Mouse (Mus musculus) left cerebral cortex, postnatal 14 days (tissue): ENCODE results near the gene Gm20379. TPM values are rescaled to one million over a fixed set of nuclear protein-coding genes. Genes with fewer than 3 reads are reported as not detected.

Experiments used
- DNase-seq, 2 experiments: peaks; one replicate each; pipeline ENCODE4 v3.0.0; 2021 to 2022; ENCODE audit warnings: low spot score in 2 of 2, mixed read lengths in 1 of 2
- intact Hi-C: fragments of 180-260 bp; cut with DNase I; formaldehyde crosslinking; loops from one replicate; pipeline ENCODE4 v1.15.1; 2025
- long read RNA-seq, 2 experiments: library from polyadenylated mRNA; stranded (forward); transcript quantifications; one replicate each; pipeline ENCODE4 v2.0.0; 2021
- total RNA-seq, 2 experiments: library from RNA; stranded (reverse); gene quantifications; 2 replicates each; pipeline ENCODE4 v1.2.3; 2021

Gene Gm20379
- not detected for total RNA-seq
- long read RNA-seq, experiment 1: 0 reads
- long read RNA-seq, experiment 2: 0 reads

DNA sequence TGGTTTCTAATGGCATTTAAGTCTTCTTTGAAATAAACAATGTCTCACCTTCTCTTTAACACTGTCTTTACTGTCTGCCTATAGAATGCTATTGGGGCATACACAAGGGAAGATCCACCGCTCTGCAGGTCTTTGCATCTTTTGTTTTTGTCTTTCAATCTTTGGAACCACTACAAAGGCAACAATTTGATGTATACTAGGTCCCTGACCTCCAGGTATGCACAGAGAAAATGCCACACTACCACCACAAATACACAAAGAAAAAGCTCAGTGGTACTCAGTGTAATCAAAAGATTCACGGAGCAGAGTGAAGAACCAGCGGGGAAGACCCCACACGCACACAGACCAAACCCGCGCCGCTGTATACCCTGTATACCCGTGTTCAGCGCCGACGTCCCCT lies at the start of gene Gm20379:
Gene Gm20379, plus strand, starts transcription at position 301 of the 400 bp plus-strand sequence.
- DNase-seq: no peak
- intact Hi-C loops: no loop called here

DNA sequence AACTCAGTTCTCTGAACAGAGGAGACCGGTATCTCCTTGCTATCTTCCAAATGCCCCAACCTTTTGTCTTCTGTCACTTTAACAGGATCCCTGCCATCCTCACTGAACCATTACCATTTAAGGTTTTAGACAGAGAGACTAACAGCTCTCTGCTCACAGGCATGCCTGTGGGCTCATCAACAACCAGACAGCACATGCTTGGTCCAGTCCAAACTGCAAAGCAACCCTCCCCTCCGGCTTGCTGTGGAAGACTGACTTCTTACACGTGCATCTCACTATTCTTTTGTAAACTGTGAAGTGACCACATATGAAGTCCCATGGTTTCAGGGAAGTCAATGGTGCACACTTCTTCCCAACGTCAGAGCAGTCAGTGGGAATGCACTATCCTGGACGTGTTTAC lies 44.5 kb upstream of the Gm20379 start:
- intact Hi-C loops: no loop called here
- DNase-seq: no peak

DNA sequence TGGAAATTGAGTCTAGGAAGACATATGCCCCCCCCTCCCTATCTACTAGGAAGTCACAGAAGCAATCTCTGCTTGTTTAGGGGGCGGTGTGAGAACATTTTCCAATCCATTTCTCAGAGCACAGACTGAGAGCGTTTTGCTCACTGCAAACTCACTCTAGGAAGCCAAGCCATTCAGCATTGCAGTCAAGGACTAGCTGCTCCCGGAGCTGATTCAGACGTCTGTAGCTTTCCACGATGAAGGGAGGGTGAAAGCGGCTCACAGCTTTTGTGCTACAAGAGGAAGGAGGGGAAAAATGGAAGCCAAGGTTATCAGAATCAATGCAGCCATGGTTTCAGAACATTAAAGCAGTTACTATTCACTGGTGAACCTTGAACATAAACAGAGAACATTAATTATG lies 42.2 kb upstream of the Gm20379 start:
- intact Hi-C loops: no loop called here

DNA sequence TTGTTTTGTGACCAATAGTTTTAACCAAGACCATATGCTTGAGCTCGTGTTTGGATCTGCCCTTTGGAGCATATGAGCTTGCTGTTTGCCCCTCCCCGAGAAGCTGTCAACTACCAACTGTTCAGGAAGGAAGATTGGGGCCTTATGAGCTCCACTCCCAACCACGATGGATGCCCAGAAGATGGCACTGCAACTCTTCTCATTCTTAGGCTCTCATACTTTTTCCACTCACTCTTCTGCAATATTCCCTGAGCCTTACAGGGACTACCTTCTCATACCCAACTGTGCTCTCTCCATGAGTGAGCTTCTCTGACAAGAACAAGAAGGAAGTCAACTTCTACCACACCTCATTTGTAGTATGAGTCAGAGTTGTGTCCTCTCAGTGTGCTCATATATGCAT lies 38.7 kb upstream of the Gm20379 start:
- intact Hi-C loops: no loop called here
- no peak for DNase-seq

More for the DNA sequence above, 42.2 kb upstream of the Gm20379 start:
- DNase-seq: no peak

DNA sequence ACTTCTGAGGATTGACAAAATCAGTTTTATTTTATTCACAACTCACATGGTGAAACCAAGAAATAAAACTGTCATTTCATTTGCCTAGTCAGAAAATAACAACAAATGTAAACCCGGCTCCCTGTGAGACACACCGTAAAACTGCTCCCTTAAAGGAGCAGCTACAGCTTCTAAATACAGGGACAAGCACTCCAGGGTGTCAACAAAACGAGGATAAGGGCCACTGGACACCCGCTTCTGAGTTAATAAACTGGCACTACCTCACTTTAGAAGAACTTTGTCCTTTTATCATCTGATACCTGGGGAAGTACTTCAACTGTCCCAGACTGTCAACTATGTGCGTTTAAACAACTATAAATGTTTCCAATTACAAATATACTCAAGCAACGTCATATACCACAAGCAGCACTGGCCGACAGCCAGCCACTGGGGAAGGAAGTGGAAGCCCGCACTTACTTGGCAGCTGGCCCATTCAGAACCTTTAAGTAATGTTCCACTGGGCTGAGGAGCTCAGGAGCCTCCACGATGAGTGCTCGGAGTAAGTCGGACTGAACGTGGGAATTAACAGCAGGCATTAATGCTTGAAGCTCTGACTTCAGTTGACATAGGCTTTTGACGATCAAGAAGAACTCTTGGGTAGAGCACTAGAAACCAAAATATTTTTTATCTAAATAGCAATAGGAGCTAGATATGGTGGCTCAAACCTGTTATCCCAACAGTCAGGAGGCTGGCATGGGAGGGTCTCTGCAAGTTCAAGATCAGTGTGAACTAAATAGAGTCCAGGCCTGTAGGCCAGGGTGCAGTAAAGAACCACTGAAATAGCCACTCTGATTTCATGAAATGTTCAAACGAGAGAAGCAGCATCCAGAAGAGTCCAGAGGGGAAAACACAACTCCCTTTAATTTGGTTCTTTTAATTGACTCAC lies 31.2 kb upstream of the Gm20379 start:
- DNase-seq: peak; percentile 77 to 79
- intact Hi-C loops: no loop called here

DNA sequence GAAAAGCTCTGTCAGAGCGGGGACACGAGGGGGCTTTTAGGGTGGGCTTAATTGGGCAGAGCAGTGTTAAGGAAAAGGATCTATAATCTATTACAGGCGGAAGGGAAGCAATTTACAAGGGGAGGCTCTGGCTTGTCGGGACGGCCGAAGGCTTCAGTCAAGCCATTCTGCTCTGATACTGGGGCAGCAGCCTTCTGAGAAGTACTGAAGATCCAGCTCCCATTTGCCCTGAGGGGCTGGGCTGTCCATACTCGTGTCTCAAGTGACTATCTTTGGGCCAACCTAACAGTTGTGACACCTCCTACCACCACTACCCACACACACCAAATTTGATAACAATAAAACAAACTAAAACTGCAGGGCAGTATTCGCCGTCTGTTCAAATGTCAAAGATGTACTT lies 30.5 kb upstream of the Gm20379 start:
- DNase-seq: no peak
- intact Hi-C loops: no loop called here

DNA sequence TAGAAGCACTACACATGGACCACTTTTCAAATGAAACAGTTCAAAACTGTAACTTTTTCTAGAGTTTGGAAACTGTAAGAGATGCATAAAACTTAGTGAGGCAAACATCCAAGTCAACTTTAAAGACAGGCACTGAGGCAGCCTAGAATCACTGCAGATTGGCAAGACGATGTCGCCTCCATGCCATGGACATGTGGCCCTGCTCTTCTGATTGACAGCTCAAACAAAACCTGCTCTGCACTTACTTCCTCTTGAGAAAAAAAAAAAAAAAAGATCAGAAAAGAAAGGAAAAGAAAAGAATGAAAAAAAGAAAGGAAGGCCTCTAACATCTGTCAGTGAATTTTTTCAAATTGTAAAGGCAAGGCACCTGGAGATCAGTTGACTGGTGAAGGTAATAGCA lies 28.8 kb upstream of the Gm20379 start:
- intact Hi-C loops: no loop called here

DNA sequence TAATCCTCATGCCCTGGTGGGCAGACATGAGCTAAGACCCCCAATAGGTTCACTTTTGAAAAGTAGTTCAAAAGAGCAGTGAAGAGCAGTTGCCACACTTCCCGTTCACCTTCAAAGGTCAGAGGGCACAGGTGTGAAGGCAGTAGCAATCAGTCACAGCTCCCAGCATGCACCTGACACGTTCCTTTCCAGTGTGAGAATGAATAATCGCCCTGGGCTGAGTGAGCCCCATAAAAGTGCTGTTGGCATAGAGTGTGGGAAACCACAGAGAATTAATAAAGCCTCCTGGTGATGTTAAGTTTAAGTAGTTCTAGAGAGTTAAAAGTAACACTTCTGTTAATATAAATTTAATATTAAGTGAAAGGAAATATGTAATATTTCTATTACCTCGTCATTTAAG lies 14.2 kb upstream of the Gm20379 start:
- DNase-seq: no peak
- intact Hi-C loops: no loop called here

More for the DNA sequence above, 28.8 kb upstream of the Gm20379 start:
- no peak for DNase-seq

DNA sequence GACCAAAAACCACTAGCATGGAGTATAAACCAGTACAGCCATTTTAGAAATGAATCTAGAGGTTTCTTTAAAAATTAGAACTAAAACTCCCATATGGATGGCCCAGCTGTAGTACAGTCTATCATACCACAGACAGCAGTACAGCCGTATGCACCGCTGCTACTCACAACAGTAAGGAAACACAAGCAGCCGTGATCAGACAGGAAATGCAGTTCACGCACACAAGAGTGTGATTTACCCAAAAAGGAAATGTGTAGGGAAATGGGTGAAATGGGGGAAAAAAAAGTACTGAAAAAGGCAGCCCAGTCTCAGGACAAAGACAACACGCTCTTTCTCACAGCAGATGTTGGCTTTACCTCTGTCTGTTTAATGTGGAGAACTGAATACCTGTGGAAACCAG lies 11.9 kb upstream of the Gm20379 start:
- no peak for DNase-seq
- intact Hi-C loops: no loop called here

DNA sequence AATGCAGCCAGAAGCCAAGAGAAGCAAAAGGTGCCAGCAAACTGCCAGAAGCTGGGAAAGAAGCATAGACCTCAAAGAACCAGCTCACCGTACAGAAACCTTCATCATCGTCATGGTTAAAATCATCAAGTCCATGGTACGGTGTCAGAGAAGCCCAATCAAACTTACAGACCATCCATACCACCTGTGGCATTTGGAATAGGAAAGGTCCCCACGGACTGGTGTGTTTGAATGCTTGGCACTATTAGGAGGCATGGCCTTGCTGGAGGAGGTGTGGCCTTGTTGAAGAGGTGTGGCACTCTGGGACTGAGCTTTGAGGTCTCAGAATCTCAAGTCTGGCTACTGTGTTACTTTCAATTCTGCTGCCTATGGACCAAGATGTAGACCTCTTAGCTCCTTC lies 9.3 kb upstream of the Gm20379 start:
- DNase-seq: no peak
- intact Hi-C loops: no loop called here

DNA sequence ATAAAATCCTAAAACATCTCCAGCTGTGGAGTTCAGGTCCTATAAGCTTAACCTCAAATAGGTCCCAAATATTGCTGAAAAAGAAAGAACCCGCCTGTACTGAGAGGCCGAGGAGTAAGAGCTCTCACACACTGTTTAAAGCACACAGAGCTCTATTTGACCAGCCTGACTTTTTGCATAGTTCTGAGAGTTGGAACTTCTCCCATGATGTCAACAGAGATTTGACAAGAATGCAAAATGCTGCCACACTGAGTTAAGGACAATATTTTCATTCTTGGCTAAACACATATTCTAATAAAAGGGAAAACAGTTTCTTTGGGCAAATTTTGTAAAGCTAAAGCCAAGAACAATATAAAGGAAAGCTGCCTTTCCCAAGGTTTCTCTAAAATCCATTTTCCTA lies 8.8 kb upstream of the Gm20379 start:
- no peak for DNase-seq
- intact Hi-C loops: no loop called here

DNA sequence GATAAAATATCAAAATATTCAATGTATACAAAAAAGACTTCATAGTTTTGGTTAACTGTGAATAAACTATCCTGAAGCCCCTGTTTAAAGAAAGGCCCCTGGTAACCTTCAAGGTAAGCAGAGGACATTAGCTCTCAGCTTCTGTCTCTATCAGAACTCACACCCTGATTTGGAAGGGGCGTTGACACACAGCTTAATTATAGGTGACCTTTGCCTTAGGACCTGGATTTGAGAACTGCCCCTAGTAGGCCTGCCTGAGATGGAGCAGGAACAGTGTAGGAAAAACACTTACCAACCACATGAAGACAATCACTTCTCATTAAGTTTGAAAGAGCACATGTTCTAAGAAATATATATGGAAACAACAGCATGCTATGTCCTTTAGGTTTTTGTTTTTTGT lies 6.3 kb upstream of the Gm20379 start:
- intact Hi-C loops: no loop called here
- DNase-seq: no peak

DNA sequence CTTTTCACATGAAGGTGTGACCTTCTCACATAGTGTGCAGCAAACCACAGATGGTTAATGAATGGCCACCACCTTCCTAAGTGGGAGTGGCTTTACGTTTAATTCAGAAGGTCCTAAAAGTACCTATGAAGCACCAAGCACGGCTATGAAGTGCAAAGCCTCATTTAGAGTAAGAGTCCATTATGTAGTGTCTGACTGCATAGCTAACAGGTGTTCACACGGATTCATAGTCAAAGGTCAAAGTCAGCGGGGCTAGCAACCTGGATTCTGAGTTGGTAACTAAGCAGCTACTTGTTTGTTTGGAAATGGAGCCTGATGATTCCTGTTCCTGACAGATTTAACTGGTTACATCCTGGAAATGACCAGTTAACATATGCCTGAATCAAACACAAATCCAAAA lies 4.0 kb upstream of the Gm20379 start:
- no peak for DNase-seq
- intact Hi-C loops: no loop called here

DNA sequence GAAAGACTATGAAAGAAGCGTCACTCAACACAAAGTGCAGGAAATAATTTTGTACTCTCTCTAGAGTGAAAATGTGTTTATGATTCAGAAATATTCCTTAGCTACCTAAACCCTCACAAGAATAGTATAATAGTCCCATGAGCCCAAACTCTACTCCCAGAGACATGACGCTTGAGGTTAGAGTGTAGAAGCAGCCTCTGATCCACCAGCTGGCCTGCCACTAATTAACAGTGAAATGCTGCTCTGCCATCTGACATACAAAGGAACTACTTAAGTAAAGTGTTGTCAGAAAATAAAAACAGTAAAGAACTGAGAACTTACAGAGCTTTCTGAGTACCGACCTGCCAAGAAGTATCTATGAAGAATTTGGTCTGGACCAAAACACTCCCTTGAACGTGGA lies 3.3 kb upstream of the Gm20379 start:
- no peak for DNase-seq
- intact Hi-C loops: no loop called here

DNA sequence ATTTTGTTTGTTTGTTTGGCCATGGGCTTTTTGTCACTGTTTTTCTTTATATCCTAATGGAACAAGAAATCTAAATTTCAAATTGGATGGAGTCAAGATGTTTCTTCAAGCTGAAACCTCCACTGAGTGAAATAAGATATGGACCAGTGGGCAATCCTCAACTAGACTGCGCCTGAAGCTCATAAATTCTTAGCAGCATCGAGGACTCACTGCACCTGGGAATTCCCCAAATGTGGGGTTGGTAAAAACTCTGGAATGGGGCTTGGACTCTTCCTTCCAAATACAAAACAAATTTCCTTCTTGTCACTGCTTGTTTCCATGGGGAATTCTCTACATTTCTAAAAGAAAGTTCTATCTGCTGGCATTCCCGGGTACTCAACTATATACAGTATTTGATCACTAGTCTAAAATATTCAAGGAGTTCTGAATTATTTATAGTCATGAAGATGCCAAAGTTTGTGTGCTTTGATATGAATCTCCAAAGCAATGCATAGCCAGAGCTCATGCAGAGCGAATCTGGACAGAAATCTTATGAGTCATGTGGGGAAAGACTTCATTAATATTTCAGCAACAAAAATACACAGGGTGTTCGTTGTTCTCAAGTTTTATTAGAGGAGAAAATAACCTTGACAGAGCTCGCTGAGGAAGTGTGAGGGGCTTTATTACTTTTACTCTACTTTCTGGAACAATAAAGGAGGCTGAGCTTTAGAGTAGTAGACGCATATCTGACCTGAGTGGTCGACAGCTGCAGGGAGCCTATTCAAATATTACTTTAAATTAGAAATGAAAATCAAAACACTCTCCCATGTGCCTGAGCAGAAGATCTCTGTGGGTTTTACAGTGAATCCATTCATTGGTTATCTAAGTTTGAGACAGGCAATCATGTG lies 2.5 kb upstream of the Gm20379 start:
- DNase-seq: no peak
- intact Hi-C loops: no loop called here

DNA sequence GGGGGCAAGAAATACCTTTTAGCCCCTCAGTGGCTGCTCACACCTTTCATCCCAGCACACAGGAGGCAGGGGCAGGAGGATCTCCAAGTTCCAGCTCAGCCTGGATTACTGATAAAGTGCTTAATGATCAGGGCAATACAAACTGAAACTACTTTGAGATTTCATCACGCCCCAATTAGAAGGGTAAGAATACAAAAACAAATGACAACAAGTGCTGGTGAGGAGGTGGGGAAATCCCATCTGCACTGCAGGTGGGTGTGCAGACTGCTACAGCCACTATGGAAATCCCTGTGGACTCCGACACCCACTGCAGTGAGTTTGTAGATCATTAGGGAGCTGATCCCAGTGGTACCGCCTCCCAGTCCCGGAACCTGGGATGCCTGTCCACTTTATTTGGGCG lies 1.5 kb upstream of the Gm20379 start:
- intact Hi-C loops: no loop called here
- DNase-seq: no peak

DNA sequence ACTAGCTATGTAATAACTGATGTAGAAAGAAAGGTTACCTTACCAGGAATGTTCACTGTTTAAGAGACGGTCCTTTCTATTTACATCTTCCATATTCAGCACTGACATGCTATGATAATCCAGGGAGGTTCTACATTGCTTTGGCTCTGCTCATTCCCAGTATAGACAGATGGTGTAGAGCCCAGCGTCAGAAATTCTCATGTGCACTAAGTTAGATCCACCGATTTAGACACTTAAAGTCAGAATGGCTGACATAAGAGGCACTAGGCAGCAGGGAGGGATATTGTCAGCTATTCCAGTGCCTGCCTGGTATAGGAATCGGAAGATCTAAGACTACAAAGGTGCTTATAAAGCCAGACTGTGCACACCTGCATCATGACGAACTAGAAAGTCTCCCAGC lies 8.8 kb downstream of the Gm20379 start:
- intact Hi-C loops: loop anchor here (5.0 kb wide), 1 partner anchor 77 kb away; no protein-coding TSS in a partner anchor

DNA sequence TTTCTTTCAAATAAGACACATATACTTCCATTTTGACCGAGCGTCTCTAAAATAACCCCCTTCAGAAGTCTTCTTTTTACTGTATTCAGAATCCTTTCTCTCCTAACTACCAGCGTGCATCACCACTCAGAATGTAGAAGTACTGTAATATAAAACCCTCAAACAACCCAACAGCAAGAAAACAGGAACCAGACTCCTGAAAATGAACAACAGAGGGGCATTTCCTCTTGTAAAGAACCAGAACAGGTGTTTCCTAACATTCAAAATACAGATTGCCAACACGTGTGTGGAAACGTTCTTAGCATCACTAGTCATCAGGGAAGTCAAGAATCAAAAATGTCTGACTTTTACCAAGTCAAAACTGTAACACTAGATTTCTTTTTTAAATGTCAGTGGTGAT lies 15.0 kb downstream of the Gm20379 start:
- intact Hi-C loops: loop anchor here (10.0 kb wide), 1 partner anchor 186 kb away; the partner anchor contains the start of gene Rasgrf2

More for the DNA sequence above, 8.8 kb downstream of the Gm20379 start:
- DNase-seq: peak in 1 of 2 experiments; percentile 25

DNA sequence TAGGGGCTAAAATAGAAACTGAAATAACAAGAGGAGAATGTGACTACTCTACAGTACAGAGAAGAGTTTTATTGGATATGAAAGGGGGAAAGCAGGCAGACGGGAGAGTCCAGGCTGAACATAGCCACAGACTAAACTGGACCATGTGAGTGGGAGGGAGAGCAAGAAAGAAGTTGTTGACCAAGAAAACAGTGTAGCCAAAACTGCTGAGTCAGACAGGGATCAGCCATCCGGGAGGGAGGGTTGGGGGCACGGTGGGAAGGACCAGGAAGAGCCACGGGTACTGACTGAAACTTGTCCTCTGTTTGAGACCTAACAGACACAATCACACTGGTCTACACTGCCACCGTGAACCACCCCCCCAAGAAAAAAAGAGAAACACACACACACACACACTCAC lies 20.2 kb downstream of the Gm20379 start:
- intact Hi-C loops: loop anchor here (10.0 kb wide), 1 partner anchor 191 kb away; the partner anchor contains the start of gene Rasgrf2
- DNase-seq: no peak

More for the DNA sequence above, 15.0 kb downstream of the Gm20379 start:
- DNase-seq: no peak

DNA sequence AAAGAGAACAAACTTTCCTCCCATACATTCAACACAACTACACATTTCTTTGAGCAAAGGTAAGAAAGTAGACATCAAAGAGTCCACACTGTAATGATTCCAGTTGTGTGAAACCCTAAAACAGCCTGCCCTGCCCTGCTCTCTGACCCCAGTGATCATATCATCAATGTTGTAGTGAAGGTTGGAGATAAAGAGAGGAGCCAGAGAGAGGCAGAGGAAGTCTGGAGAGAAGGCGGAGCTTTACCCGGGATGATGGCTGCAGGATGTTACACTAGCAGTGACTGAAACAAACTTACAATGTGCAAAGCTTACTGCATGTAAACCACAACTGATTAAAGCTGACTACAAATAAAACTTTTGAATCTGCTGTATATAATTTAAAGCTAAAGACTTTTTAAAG lies 22.2 kb downstream of the Gm20379 start:
- intact Hi-C loops: loop anchor here (10.0 kb wide), 1 partner anchor 193 kb away; the partner anchor contains the start of gene Rasgrf2
- no peak for DNase-seq
